22 mouse cellular contexts compared by ENCODE assay signal in the genomic region with DNA sequence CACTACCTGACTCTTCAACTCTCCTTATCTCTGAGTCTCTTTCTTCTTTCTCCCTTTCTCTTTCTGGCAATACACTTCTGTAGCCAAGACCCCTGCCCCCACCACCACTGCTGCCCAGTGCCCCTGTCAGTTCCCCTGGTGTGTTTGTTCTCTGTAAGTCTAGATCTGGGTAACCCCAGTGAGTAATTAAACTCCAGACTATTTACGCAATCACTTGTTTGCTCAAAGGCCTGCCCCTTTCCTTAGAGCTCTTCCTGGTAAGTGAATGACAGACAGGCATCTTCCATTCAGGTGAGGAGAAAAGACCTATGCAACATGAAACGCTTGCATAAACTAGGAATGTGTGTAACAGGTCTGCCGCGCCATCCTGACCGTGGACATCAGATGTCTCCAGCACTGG.
DNase-seq lines count a peak whose midpoint lies in the region; ATAC-seq and TF ChIP-seq lines count a peak whose summit lies in the region.
"Had no signal": no experiment of that assay in that cellular context is flagged by ENCODE, and none has a peak within 500 bp of the region (broad histone marks: within the 10 kb centered on the region; RNA-seq: fewer than 3 reads in every experiment).

No protein-coding gene starts in this region.

- no peak overlapping the region for H3K27ac ChIP-seq in lung, embryonic 14.5 days (ENCODE audit: low read depth)
- H3K27ac ChIP-seq in kidney, embryonic 16.5 days (ENCODE audit: low read length) = no peak overlapping the region
- H3K27ac ChIP-seq: forebrain, embryonic 10.5 days; forebrain, embryonic 13.5 days; gastrocnemius, adult 2 months; heart, adult 2 months; heart, embryonic 10.5 days; heart, embryonic 13.5 days; hindbrain, embryonic 12.5 days; hindbrain, embryonic 15.5 days had no signal

- H3K36me3 ChIP-seq in lung, embryonic 14.5 days (ENCODE audit: insufficient read depth) = no peaks in the 10 kb centered on the region
- H3K36me3 ChIP-seq in kidney, embryonic 16.5 days (ENCODE audit: insufficient read depth, low read length) = no peaks in the 10 kb centered on the region
- H3K36me3 ChIP-seq: forebrain, embryonic 10.5 days; heart, embryonic 10.5 days; heart, embryonic 13.5 days; hindbrain, embryonic 12.5 days; hindbrain, embryonic 15.5 days had no signal

- H3K9me3 ChIP-seq in lung, embryonic 14.5 days (ENCODE audit: low read depth, low read length) = no peaks in the 10 kb centered on the region
- H3K9me3 ChIP-seq in kidney, embryonic 16.5 days (ENCODE audit: low read length) = no peaks in the 10 kb centered on the region
- H3K9me3 ChIP-seq: forebrain, embryonic 10.5 days; forebrain, embryonic 13.5 days; heart, embryonic 10.5 days; heart, embryonic 13.5 days; hindbrain, embryonic 12.5 days; hindbrain, embryonic 15.5 days had no signal

- no peak overlapping the region for H3K4me3 ChIP-seq in lung, embryonic 14.5 days (ENCODE audit: low read depth, low read length)
- H3K4me3 ChIP-seq in kidney, embryonic 16.5 days (ENCODE audit: low read length) = no peak overlapping the region
- H3K4me3 ChIP-seq: forebrain, embryonic 10.5 days; forebrain, embryonic 13.5 days; gastrocnemius, adult 2 months; heart, adult 2 months; heart, embryonic 10.5 days; heart, embryonic 13.5 days; hindbrain, embryonic 12.5 days; hindbrain, embryonic 15.5 days had no signal

- no peak overlapping the region for H3K9ac ChIP-seq in lung, embryonic 14.5 days
- H3K9ac ChIP-seq in kidney, embryonic 16.5 days (replicated peaks; ENCODE audit: low read length) = no peak overlapping the region
- H3K9ac ChIP-seq: forebrain, embryonic 13.5 days; heart, embryonic 13.5 days; hindbrain, embryonic 12.5 days; hindbrain, embryonic 15.5 days had no signal

- no peaks in the 10 kb centered on the region for H3K27me3 ChIP-seq in lung, embryonic 14.5 days (ENCODE audit: insufficient read depth, low read length)
- H3K27me3 ChIP-seq in kidney, embryonic 16.5 days (ENCODE audit: insufficient read depth, low read length) = no peaks in the 10 kb centered on the region
- H3K27me3 ChIP-seq: forebrain, embryonic 13.5 days; heart, embryonic 13.5 days; hindbrain, embryonic 12.5 days; hindbrain, embryonic 15.5 days had no signal

- TF ChIP-seq CTCF in lung, embryonic 14.5 days (IDR thresholded peaks at IDR 0.05; ENCODE audit: low read depth) = no peak

- WGBS in lung, embryonic 14.5 days = 72% methylated on average over 5 of the region's 5 CpGs
- WGBS in kidney, embryonic 16.5 days = 93% methylated on average over 5 of the region's 5 CpGs

- no peaks in the 10 kb centered on the region for H3K4me1 ChIP-seq in lung, embryonic 14.5 days (ENCODE audit: insufficient read depth)
- no peaks in the 10 kb centered on the region for H3K4me1 ChIP-seq in kidney, embryonic 16.5 days (ENCODE audit: insufficient read depth, low read length)
- H3K4me1 ChIP-seq: forebrain, embryonic 10.5 days; forebrain, embryonic 13.5 days; heart, embryonic 10.5 days; heart, embryonic 13.5 days; hindbrain, embryonic 12.5 days; hindbrain, embryonic 15.5 days had no signal

- DNase-seq in lung, embryonic 14.5 days = no peak
- no peak for DNase-seq in lung, postnatal 25 days (ENCODE audit: low spot score)
- peak; percentile 19 for DNase-seq in 416B (ENCODE audit: low read depth)
- no peak for DNase-seq in kidney, adult 8-10 months
- DNase-seq: adrenal gland, adult 8-10 months; adrenal gland, postnatal 36 days; cerebellum, adult 18-20 months; cerebellum, adult 9-10 months; cerebellum, postnatal 14 days; gastrocnemius, adult 2 months; gastrocnemius, postnatal 14 days; heart, adult 2 months had no signal

- H3K4me2 ChIP-seq in lung, embryonic 14.5 days = no peak overlapping the region
- no peak overlapping the region for H3K4me2 ChIP-seq in kidney, embryonic 16.5 days (replicated peaks; ENCODE audit: low read depth, low read length)
- H3K4me2 ChIP-seq: forebrain, embryonic 13.5 days; heart, embryonic 13.5 days; hindbrain, embryonic 12.5 days; hindbrain, embryonic 15.5 days had no signal

- ATAC-seq in lung, embryonic 14.5 days (ENCODE audit: insufficient read depth) = peak; percentile 24; the same call in 1 of the 2 replicates
- ATAC-seq in granulocyte monocyte progenitor cell, adult 5-6 weeks (replicated peaks; ENCODE audit: poor library complexity, severe bottlenecking) = peak; percentile 38
- no peak for ATAC-seq in kidney, embryonic 16.5 days (ENCODE audit: low FRiP score, low TSS enrichment)
- ATAC-seq: activated CD4-positive, CD25-positive, alpha-beta regulatory T cell, adult 4 months; forebrain, embryonic 13.5 days; forebrain, embryonic 16.5 days had no signal
